Mouse (Mus musculus) CD8-positive naive resting alpha-beta T cell, adult 2 months (primary cell): ENCODE measurements around the gene Zbed5.

Experiments
- DNase-seq, 2 experiments: peaks; one replicate each; pipeline ENCODE4 v3.0.0; 2022; ENCODE audit warnings: low read depth in 2 of 2, low spot score in 2 of 2

Gene Zbed5

GRCm38 (mm10) chr5:129952143-129952542, 56.6 kb downstream of the Zbed5 start:
- no peak for DNase-seq
